Mouse (Mus musculus) brain, embryonic 14.5 days (tissue): ENCODE data around the gene Sumo3. TPM values are rescaled to one million over a fixed set of nuclear protein-coding genes. Genes with fewer than 3 reads are reported as not detected.

Experiments used
- DNase-seq: peaks from one replicate; pipeline ENCODE4 v3.0.0-alpha.2; 2011; ENCODE audit warnings: low read depth
- CTCF ChIP-seq: fragments of 200-500 bp; IDR thresholded peaks from 2 replicates; pipeline ENCODE4 v1.5.1; 2012; ENCODE audit warnings: inconsistent platforms, mild to moderate bottlenecking, moderate library complexity, borderline replicate concordance; ENCODE audit not compliant: insufficient read depth, insufficient read length; ENCODE audit errors: extremely low read depth
- POLR2A ChIP-seq: fragments of 200-500 bp; IDR thresholded peaks from 2 replicates; pipeline ENCODE4 v1.6.1; 2012; ENCODE audit warnings: mild to moderate bottlenecking, inconsistent platforms, borderline replicate concordance; ENCODE audit not compliant: poor library complexity, insufficient read depth, insufficient read length, severe bottlenecking; ENCODE audit errors: extremely low read depth
- polyA plus RNA-seq: library from polyadenylated mRNA; depleted of rRNA; stranded (reverse); fragments of >200 nt; gene quantifications from 2 replicates; pipeline ENCODE4 v1.2.3, GENCODE M21; 2012; rRNA removed

Gene Sumo3
- polyA plus RNA-seq, 1 experiment: 420 TPM

- TF ChIP-seq CTCF: no peak
- no peak for TF ChIP-seq POLR2A
- DNase-seq: no peak
Measured at GRCm38 (mm10) chr10:77638956-77639355, 33.1 kb downstream of the Sumo3 start.

GRCm38 (mm10) chr10:77643160-77643559 lies 37.3 kb downstream of the Sumo3 start:
- DNase-seq: no peak
- TF ChIP-seq CTCF: no peak
- TF ChIP-seq POLR2A: no peak

- TF ChIP-seq CTCF (no peak), POLR2A (no peak)
- no peak for DNase-seq
Measured at GRCm38 (mm10) chr10:77645571-77645970, 39.7 kb downstream of the Sumo3 start.

- TF ChIP-seq POLR2A (no peak), CTCF (no peak)
Measured at GRCm38 (mm10) chr10:77647461-77647860, 41.6 kb downstream of the Sumo3 start.

GRCm38 (mm10) chr10:77647901-77648300 lies 42.0 kb downstream of the Sumo3 start:
- no peak for DNase-seq
- TF ChIP-seq CTCF: no peak
- TF ChIP-seq POLR2A: no peak

More at GRCm38 (mm10) chr10:77647461-77647860, 41.6 kb downstream of the Sumo3 start:
- no peak for DNase-seq

GRCm38 (mm10) chr10:77652046-77652445 lies 46.1 kb downstream of the Sumo3 start:
- TF ChIP-seq CTCF (no peak), POLR2A (no peak)
- no peak for DNase-seq

- TF ChIP-seq POLR2A (no peak), CTCF (no peak)
- DNase-seq: no peak
Measured at GRCm38 (mm10) chr10:77658286-77658994, 52.5 kb downstream of the Sumo3 start.

- no peak for DNase-seq
- TF ChIP-seq CTCF (no peak), POLR2A (no peak)
Measured at GRCm38 (mm10) chr10:77663949-77664665, 58.2 kb downstream of the Sumo3 start.

- no peak for DNase-seq
- TF ChIP-seq POLR2A: no peak
- no peak for TF ChIP-seq CTCF
Measured at GRCm38 (mm10) chr10:77666342-77666741, 60.4 kb downstream of the Sumo3 start.

GRCm38 (mm10) chr10:77667402-77667801 lies 61.5 kb downstream of the Sumo3 start:
- no peak for DNase-seq
- TF ChIP-seq CTCF: no peak
- TF ChIP-seq POLR2A: no peak

Other genes starting within 250 kb of the Sumo3 start
- gene Adarb1, start 187.8 kb upstream of the Sumo3 start, polyA plus RNA-seq: 18.0 and 22.4 TPM in 2 replicates
- gene Fam207a, start 90.3 kb upstream of the Sumo3 start, polyA plus RNA-seq: 38.1 and 38.8 TPM in 2 replicates
- gene Itgb2, start 75.8 kb upstream of the Sumo3 start, polyA plus RNA-seq: 0.62 and 0.94 TPM in 2 replicates
- gene Pttg1ip, start 24.4 kb upstream of the Sumo3 start, polyA plus RNA-seq: 70.0 and 74.8 TPM in 2 replicates
- gene Gm49325, start 100 bp downstream of the Sumo3 start, polyA plus RNA-seq: not detected in 2 replicates
- 56.9 and 57.7 TPM in 2 replicates for gene Ube2g2, start 16.2 kb downstream of the Sumo3 start, polyA plus RNA-seq
- 1.5 and 1.6 TPM in 2 replicates for gene Tspear, start 80.5 kb downstream of the Sumo3 start, polyA plus RNA-seq
- not detected in 2 replicates for gene Gm19402, start 84.7 kb downstream of the Sumo3 start, polyA plus RNA-seq
- gene Gm9508, start 91.1 kb downstream of the Sumo3 start, polyA plus RNA-seq: not detected in 2 replicates
- gene Gm10272, start 100.5 kb downstream of the Sumo3 start, polyA plus RNA-seq: not detected in 2 replicates
- gene Gm10024, start 105.4 kb downstream of the Sumo3 start, polyA plus RNA-seq: not detected in 2 replicates
- not detected in 2 replicates for gene Gm10142, start 109.7 kb downstream of the Sumo3 start, polyA plus RNA-seq
- gene Krtap12-1, start 114.5 kb downstream of the Sumo3 start, polyA plus RNA-seq: not detected in 2 replicates
- gene Gm10100, start 120.4 kb downstream of the Sumo3 start, polyA plus RNA-seq: not detected in 2 replicates
- gene Gm18596, start 136.5 kb downstream of the Sumo3 start, polyA plus RNA-seq: not detected in 2 replicates
- not detected in 2 replicates for gene Gm9736, start 145.3 kb downstream of the Sumo3 start, polyA plus RNA-seq
- gene Gm3233, start 153.6 kb downstream of the Sumo3 start, polyA plus RNA-seq: not detected in 2 replicates
- gene Gm3238, start 165.2 kb downstream of the Sumo3 start, polyA plus RNA-seq: not detected in 2 replicates
- not detected in 2 replicates for gene Gm7138, start 170.8 kb downstream of the Sumo3 start, polyA plus RNA-seq
- gene Gm3250, start 176.4 kb downstream of the Sumo3 start, polyA plus RNA-seq: not detected in 2 replicates
- gene Gm7137, start 182.1 kb downstream of the Sumo3 start, polyA plus RNA-seq: not detected in 2 replicates
- not detected in 2 replicates for gene Gm9639, start 189.0 kb downstream of the Sumo3 start, polyA plus RNA-seq
- not detected in 2 replicates for gene Gm19668, start 193.0 kb downstream of the Sumo3 start, polyA plus RNA-seq
- gene Gm9507, start 205.7 kb downstream of the Sumo3 start, polyA plus RNA-seq: not detected in 2 replicates
- 0.14 TPM in 1 of 2 replicates, not detected in the other for gene Gm2696, start 208.6 kb downstream of the Sumo3 start, polyA plus RNA-seq
- gene Krtap10-4, start 221.0 kb downstream of the Sumo3 start, polyA plus RNA-seq: not detected in 2 replicates
- gene Krtap10-10, start 229.8 kb downstream of the Sumo3 start, polyA plus RNA-seq: not detected in 2 replicates
- gene Gm36176, start 240.7 kb downstream of the Sumo3 start, polyA plus RNA-seq: not detected in 2 replicates
- 0.10 TPM in 1 of 2 replicates, not detected in the other for gene Gm10318, start 246.8 kb downstream of the Sumo3 start, polyA plus RNA-seq